Mouse (Mus musculus) liver, postnatal 0 days (tissue): Measurements from ENCODE around the gene Ccng1. TPM values are rescaled to one million over a fixed set of nuclear protein-coding genes. Genes with fewer than 3 reads are reported as not detected.

Experiments used
- ATAC-seq: fragments of 200-750 bp; cut with Nextera tagmentation; 2 replicates; pipeline ENCODE4 v1.8.0; 2017; ENCODE audit warnings: mild to moderate bottlenecking, moderate library complexity
- DNase-seq: peaks from one replicate; pipeline ENCODE4 v3.0.0-alpha.2; 2016
- H3K27ac ChIP-seq: fragments of 300-500 bp; sonication (generic); 2 replicates; pipeline ENCODE4 v1.5.1; 2014; ENCODE audit warnings: antibody characterized with exemption, moderate library complexity, mild to moderate bottlenecking, low read depth
- H3K27me3 ChIP-seq: fragments of 300-500 bp; sonication (generic); 2 replicates; pipeline ENCODE4 v1.6.1; 2014; ENCODE audit warnings: low read length, control low read depth, mixed read lengths; ENCODE audit not compliant: insufficient read depth
- H3K36me3 ChIP-seq: fragments of 300-500 bp; sonication (generic); replicated peaks from 2 replicates; pipeline ENCODE4 v1.6.1; 2014; ENCODE audit warnings: mild to moderate bottlenecking, control low read depth, low read length, moderate library complexity, mixed read lengths; ENCODE audit not compliant: insufficient read depth
- H3K4me1 ChIP-seq: fragments of 300-500 bp; sonication (generic); 2 replicates; pipeline ENCODE4 v1.6.1; 2014; ENCODE audit warnings: antibody characterized with exemption, mild to moderate bottlenecking, control low read depth; ENCODE audit not compliant: insufficient read depth
- H3K4me2 ChIP-seq: fragments of 300-500 bp; sonication (generic); 2 replicates; pipeline ENCODE4 v1.6.1; 2014; ENCODE audit warnings: low read depth, mild to moderate bottlenecking, low read length, moderate library complexity, mixed read lengths
- H3K4me3 ChIP-seq: fragments of 300-500 bp; sonication (generic); 2 replicates; pipeline ENCODE4 v1.5.1; 2014; ENCODE audit warnings: low read depth, low read length
- H3K9ac ChIP-seq: fragments of 300-500 bp; sonication (generic); replicated peaks from 2 replicates; pipeline ENCODE4 v1.6.1; 2014; ENCODE audit warnings: mild to moderate bottlenecking, moderate library complexity
- H3K9me3 ChIP-seq: fragments of 300-500 bp; sonication (generic); 2 replicates; pipeline ENCODE4 v1.6.1; 2016; ENCODE audit warnings: mild to moderate bottlenecking, control low read depth, low read length, mixed read lengths
- CTCF ChIP-seq: sonication (generic); IDR thresholded peaks from 2 replicates; pipeline ENCODE4 v1.5.1; 2016; ENCODE audit warnings: antibody characterized with exemption, low read depth
- EP300 ChIP-seq: IDR thresholded peaks from 2 replicates; pipeline ENCODE4 v1.6.1; 2016; ENCODE audit warnings: antibody characterized with exemption, low read depth, mild to moderate bottlenecking
- WGBS: fragments of 180-500 bp; shearing (Covaris S2); extraction: QIAGEN DNeasy Blood & Tissue Kit; methylation state at CpG from one replicate; pipeline ENCODE4 v1.1.7; 2014; ENCODE audit not compliant: insufficient replicate concordance; 5-methylcytosine and 5-hydroxymethylcytosine counted together
- polyA plus RNA-seq: library from polyadenylated mRNA; unstranded; fragments of >200 nt; fragmentation: Nextera tagmentation; extraction: Ambion mirVana; gene quantifications from 2 replicates; pipeline ENCODE4 v1.2.1, GENCODE M21; 2015

The Ccng1 gene
- polyA plus RNA-seq, 1 experiment from 2014 or later: 11.3 TPM

- no peak overlapping the region for H3K4me2 ChIP-seq
- DNase-seq: no peak
Observed at GRCm38 (mm10) chr11:40775315-40776269, 20.5 kb upstream of the Ccng1 start.

GRCm38 (mm10) chr11:40764690-40765089, 9.6 kb upstream of the Ccng1 start:
- Histone ChIP-seq H3K27ac (no peak overlapping the region), H3K9me3 (no peaks in the 10 kb centered on the region), H3K4me1 (no peaks in the 10 kb centered on the region), H3K27me3 (no peaks in the 10 kb centered on the region), H3K4me3 (no peak overlapping the region), H3K36me3 (no peaks in the 10 kb centered on the region), H3K9ac (no peak overlapping the region), H3K4me2 (no peak overlapping the region)
- ATAC-seq: no peak
- no peak for DNase-seq
- TF ChIP-seq CTCF (no peak), EP300 (no peak)
- 73% methylated on average over 4 of the region's 4 CpGs for whole genome bisulfite sequencing

More at GRCm38 (mm10) chr11:40775315-40776269, 20.5 kb upstream of the Ccng1 start:
- H3K9ac ChIP-seq: no peak overlapping the region
- no peaks in the 10 kb centered on the region for H3K27me3 ChIP-seq
- WGBS: 49% methylated on average over 12 of the region's 12 CpGs
- H3K36me3 ChIP-seq: no peaks in the 10 kb centered on the region
- TF ChIP-seq CTCF (peak; percentile 69), EP300 (no peak)
- ATAC-seq: no peak
- no peaks in the 10 kb centered on the region for H3K9me3 ChIP-seq
- H3K4me3 ChIP-seq: no peak overlapping the region
- no peaks in the 10 kb centered on the region for H3K4me1 ChIP-seq
- no peak overlapping the region for H3K27ac ChIP-seq

- Histone ChIP-seq H3K4me3 (no peak overlapping the region), H3K4me2 (no peak overlapping the region), H3K4me1 (no peaks in the 10 kb centered on the region), H3K27ac (no peak overlapping the region), H3K27me3 (no peaks in the 10 kb centered on the region), H3K9ac (no peak overlapping the region), H3K36me3 (no peaks in the 10 kb centered on the region), H3K9me3 (no peaks in the 10 kb centered on the region)
- DNase-seq: no peak
- no peak for TF ChIP-seq EP300
- peak; percentile 78 for TF ChIP-seq CTCF
- ATAC-seq: peak; percentile 51
- 29% methylated on average over 2 of the region's 2 CpGs for WGBS
Observed at GRCm38 (mm10) chr11:40763395-40763794, 8.3 kb upstream of the Ccng1 start.

- Histone ChIP-seq H3K9ac (no peak overlapping the region), H3K9me3 (no peaks in the 10 kb centered on the region), H3K27ac (no peak overlapping the region), H3K36me3 (no peaks in the 10 kb centered on the region), H3K27me3 (no peaks in the 10 kb centered on the region), H3K4me2 (no peak overlapping the region), H3K4me1 (peaks cover 4% of the 10 kb centered on the region), H3K4me3 (no peak overlapping the region)
- no peak for DNase-seq
- 82% methylated on average over 8 of the region's 8 CpGs for WGBS
- ATAC-seq: no peak
- TF ChIP-seq CTCF (no peak), EP300 (no peak)
Observed at GRCm38 (mm10) chr11:40759896-40760295, 4.8 kb upstream of the Ccng1 start.

GRCm38 (mm10) chr11:40755968-40756367, 857 bp upstream of the Ccng1 start:
- DNase-seq: no peak
- no peaks in the 10 kb centered on the region for H3K9me3 ChIP-seq
- no peak overlapping the region for H3K4me3 ChIP-seq
- no peak overlapping the region for H3K9ac ChIP-seq
- no peak for ATAC-seq
- peaks cover 13% of the 10 kb centered on the region for H3K36me3 ChIP-seq
- no peak overlapping the region for H3K27ac ChIP-seq
- peak overlapping the region; percentile 86 for H3K4me2 ChIP-seq
- H3K27me3 ChIP-seq: no peaks in the 10 kb centered on the region
- peaks cover 7% of the 10 kb centered on the region for H3K4me1 ChIP-seq
- 89% methylated on average over 8 of the region's 8 CpGs for WGBS
- no peak for TF ChIP-seq EP300
- TF ChIP-seq CTCF: no peak

GRCm38 (mm10) chr11:40754664-40755107, 425 bp downstream of the Ccng1 start:
- TF ChIP-seq EP300: no peak
- no peak for TF ChIP-seq CTCF
- Histone ChIP-seq H3K36me3 (peaks cover 17% of the 10 kb centered on the region), H3K4me1 (peaks cover 7% of the 10 kb centered on the region), H3K4me2 (peak overlapping the region; percentile 86), H3K27me3 (no peaks in the 10 kb centered on the region), H3K27ac (peak overlapping the region; percentile 84), H3K4me3 (peak overlapping the region; percentile 97), H3K9ac (peak overlapping the region; percentile 95), H3K9me3 (no peaks in the 10 kb centered on the region)
- no peak for DNase-seq
- peak; percentile 66 for ATAC-seq
- WGBS: 1% methylated on average over 19 of the region's 19 CpGs
